Mouse (Mus musculus) right cerebral cortex, postnatal 10 days (tissue): ENCODE measurements around the gene 1700028P14Rik.

ENCODE experiments used
- DNase-seq, 2 experiments: peaks; one replicate each; pipeline ENCODE4 v3.0.0; 2021; ENCODE audit warnings: low spot score in 2 of 2

1700028P14Rik gene

GRCm38 (mm10) chr19:23607951-23608350 lies 44.7 kb downstream of the 1700028P14Rik start:
- no peak for DNase-seq

- no peak for DNase-seq
Measured at GRCm38 (mm10) chr19:23594950-23595349, 57.7 kb downstream of the 1700028P14Rik start.

GRCm38 (mm10) chr19:23578606-23579355 lies 73.8 kb downstream of the 1700028P14Rik start:
- DNase-seq: peak; percentile 45 to 46

GRCm38 (mm10) chr19:23576685-23577084 lies 75.9 kb downstream of the 1700028P14Rik start:
- DNase-seq: no peak

- no peak for DNase-seq
Measured at GRCm38 (mm10) chr19:23563693-23564092, 88.9 kb downstream of the 1700028P14Rik start.

- DNase-seq: no peak
Measured at GRCm38 (mm10) chr19:23562588-23562987, 90.0 kb downstream of the 1700028P14Rik start.

- no peak for DNase-seq
Measured at GRCm38 (mm10) chr19:23562061-23562460, 90.6 kb downstream of the 1700028P14Rik start.

GRCm38 (mm10) chr19:23553450-23553849 lies 99.2 kb downstream of the 1700028P14Rik start:
- peak in 1 of 2 experiments; percentile 9 for DNase-seq

GRCm38 (mm10) chr19:23545604-23546003 lies 107.0 kb downstream of the 1700028P14Rik start:
- peak in 1 of 2 experiments; percentile 23 for DNase-seq

GRCm38 (mm10) chr19:23543244-23544004 lies 109.2 kb downstream of the 1700028P14Rik start:
- DNase-seq: peak in 1 of 2 experiments; percentile 15

- DNase-seq: no peak
Measured at GRCm38 (mm10) chr19:23542759-23543158, 109.9 kb downstream of the 1700028P14Rik start.

- DNase-seq: no peak
Measured at GRCm38 (mm10) chr19:23535700-23536099, 116.9 kb downstream of the 1700028P14Rik start.

GRCm38 (mm10) chr19:23531899-23532298 lies 120.7 kb downstream of the 1700028P14Rik start:
- DNase-seq: peak; percentile 60 to 69

GRCm38 (mm10) chr19:23523711-23524110 lies 128.9 kb downstream of the 1700028P14Rik start:
- DNase-seq: peak; percentile 62 to 76

GRCm38 (mm10) chr19:23521831-23522230 lies 130.8 kb downstream of the 1700028P14Rik start:
- no peak for DNase-seq

- DNase-seq: no peak
Measured at GRCm38 (mm10) chr19:23521071-23521470, 131.5 kb downstream of the 1700028P14Rik start.

- DNase-seq: no peak
Measured at GRCm38 (mm10) chr19:23520629-23521028, 132.0 kb downstream of the 1700028P14Rik start.

GRCm38 (mm10) chr19:23518477-23518876 lies 134.1 kb downstream of the 1700028P14Rik start:
- no peak for DNase-seq

GRCm38 (mm10) chr19:23511303-23511702 lies 141.3 kb downstream of the 1700028P14Rik start:
- DNase-seq: no peak
